Mouse (Mus musculus): ENCODE results near the gene Cggbp1. TPM values are rescaled to one million over a fixed set of nuclear protein-coding genes. Genes with fewer than 3 reads are reported as not detected.

The Cggbp1 gene
- polyA plus RNA-seq, 1 experiment from 2014 or later, result 79.1 TPM

DNA sequence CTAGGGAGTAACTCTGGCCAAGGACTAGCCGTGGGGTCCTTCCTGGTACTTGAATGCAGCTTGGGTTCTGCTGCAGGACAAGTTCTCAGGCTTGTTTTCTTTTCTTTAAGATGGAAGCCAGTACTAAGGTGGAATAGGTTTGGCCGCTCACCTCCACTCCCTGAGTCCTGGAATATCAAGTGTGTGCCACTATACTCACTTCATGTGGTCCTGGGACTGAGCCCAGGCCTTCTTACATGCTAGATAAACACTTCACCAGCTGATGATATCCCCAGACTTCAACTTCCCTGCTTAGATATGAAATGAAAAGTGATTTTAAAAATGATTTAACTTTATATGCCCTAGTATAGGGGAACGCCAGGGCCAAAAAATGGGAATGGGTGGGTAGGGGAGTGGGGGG lies 25.5 kb downstream of the Cggbp1 start:
- Histone ChIP-seq H3K4me2 (ENCODE audit: low read length) (no peak overlapping the region), H3K4me3 (ENCODE audit: low read depth, low read length) (no peak overlapping the region), H3K27ac (ENCODE audit: low read depth, low read length) (no peak overlapping the region), H3K36me3 (ENCODE audit: control insufficient read depth, insufficient read depth, low read length) (no peaks in the 10 kb centered on the region), H3K9me3 (replicated peaks; ENCODE audit: control insufficient read depth, low read length) (no peaks in the 10 kb centered on the region), H3K27me3 (replicated peaks; ENCODE audit: control insufficient read depth, insufficient read depth, low read length) (no peaks in the 10 kb centered on the region), H3K9ac (ENCODE audit: low read length) (no peak overlapping the region), H3K4me1 (ENCODE audit: control insufficient read depth, insufficient read depth, low read length) (no peaks in the 10 kb centered on the region)
- WGBS, result 91% methylated on average over 3 of the region's 3 CpGs
- ATAC-seq (no peak), DNase-seq (ENCODE audit: low spot score) (no peak)

DNA sequence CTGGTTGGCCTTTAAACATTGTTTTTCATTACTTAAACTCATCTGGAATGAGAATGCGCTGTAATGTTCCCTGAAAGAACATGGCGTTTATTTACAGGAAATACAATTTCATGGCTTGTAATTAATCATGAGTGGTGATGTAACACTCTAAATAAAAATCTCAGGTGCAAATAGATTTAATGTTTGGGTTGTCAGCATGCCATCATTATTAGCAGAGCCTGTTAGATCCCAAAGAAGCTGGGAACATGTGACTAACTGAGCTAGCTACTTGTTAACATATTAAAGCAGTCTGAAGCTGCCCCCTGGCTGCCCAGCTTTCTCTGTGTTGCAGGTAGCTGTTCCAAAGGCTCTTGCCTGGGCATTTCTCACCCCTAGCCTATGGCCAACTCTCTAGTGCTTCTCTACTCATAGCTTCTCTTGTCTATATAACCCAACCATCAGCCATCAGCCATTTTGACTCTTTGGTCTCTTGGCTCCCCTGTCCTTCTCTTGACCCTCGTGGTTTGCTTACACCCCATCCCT lies 26.9 kb downstream of the Cggbp1 start:
- whole genome bisulfite sequencing, result 91% methylated on average over 3 of the region's 3 CpGs

DNA sequence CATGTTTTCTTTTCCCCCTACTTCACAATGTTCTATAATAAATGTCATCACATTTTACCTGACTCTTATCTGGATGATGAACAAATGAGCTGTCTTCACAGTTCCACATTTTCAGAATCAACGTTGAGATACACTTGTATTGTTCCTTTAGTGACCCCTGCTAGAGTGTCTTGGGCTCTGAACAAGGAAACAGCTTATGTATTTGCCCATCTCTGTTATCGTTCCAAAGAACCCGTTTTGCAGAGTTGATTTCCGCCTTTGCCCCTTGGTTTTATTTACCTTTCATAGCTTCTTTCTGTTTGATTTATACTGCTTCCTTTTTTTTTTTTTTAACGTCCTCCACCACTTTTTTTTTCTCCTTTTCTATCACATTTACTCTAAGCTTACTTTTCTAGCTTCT lies 27.9 kb downstream of the Cggbp1 start:
- no peak overlapping the region for H3K9ac ChIP-seq (ENCODE audit: low read length)
- H3K4me1 ChIP-seq (ENCODE audit: control insufficient read depth, insufficient read depth, low read length), result no peaks in the 10 kb centered on the region
- no peak for DNase-seq (ENCODE audit: low spot score)
- H3K27me3 ChIP-seq (replicated peaks; ENCODE audit: control insufficient read depth, insufficient read depth, low read length), result no peaks in the 10 kb centered on the region
- H3K9me3 ChIP-seq (replicated peaks; ENCODE audit: control insufficient read depth, low read length), result no peaks in the 10 kb centered on the region
- no peak for ATAC-seq
- no peak overlapping the region for H3K4me3 ChIP-seq (ENCODE audit: low read depth, low read length)
- 92% methylated on average over 5 of the region's 5 CpGs for WGBS
- no peaks in the 10 kb centered on the region for H3K36me3 ChIP-seq (ENCODE audit: control insufficient read depth, insufficient read depth, low read length)
- H3K4me2 ChIP-seq (ENCODE audit: low read length), result no peak overlapping the region
- H3K27ac ChIP-seq (ENCODE audit: low read depth, low read length), result no peak overlapping the region

More for the DNA sequence above, 26.9 kb downstream of the Cggbp1 start:
- Histone ChIP-seq H3K9me3 (replicated peaks; ENCODE audit: control insufficient read depth, low read length) (no peaks in the 10 kb centered on the region), H3K27me3 (replicated peaks; ENCODE audit: control insufficient read depth, insufficient read depth, low read length) (no peaks in the 10 kb centered on the region), H3K27ac (ENCODE audit: low read depth, low read length) (no peak overlapping the region), H3K9ac (ENCODE audit: low read length) (no peak overlapping the region), H3K4me1 (ENCODE audit: control insufficient read depth, insufficient read depth, low read length) (no peaks in the 10 kb centered on the region), H3K4me2 (ENCODE audit: low read length) (no peak overlapping the region), H3K4me3 (ENCODE audit: low read depth, low read length) (no peak overlapping the region), H3K36me3 (ENCODE audit: control insufficient read depth, insufficient read depth, low read length) (no peaks in the 10 kb centered on the region)
- DNase-seq (ENCODE audit: low spot score) (no peak), ATAC-seq (no peak)

DNA sequence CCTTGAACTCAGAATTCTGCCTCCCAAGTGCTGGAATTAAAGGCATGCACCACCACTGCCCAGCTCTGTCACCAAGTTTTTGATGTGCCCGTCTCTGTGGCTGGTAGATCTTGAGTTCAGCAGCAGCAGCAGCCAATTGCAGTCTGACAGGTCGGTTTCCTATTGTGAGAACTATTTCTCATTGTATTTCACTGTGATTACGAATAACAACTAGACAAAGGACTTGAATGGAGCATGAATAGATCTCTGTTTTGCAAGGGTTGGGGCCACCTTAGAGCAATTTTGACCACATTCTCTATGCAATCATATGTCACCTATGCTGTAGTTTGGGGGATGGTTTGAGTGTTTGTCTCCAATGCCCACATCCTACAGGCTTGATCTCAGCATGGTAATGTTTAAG lies 29.2 kb downstream of the Cggbp1 start:
- Histone ChIP-seq H3K9ac (ENCODE audit: low read length) (no peak overlapping the region), H3K36me3 (ENCODE audit: control insufficient read depth, insufficient read depth, low read length) (no peaks in the 10 kb centered on the region)
- WGBS, result 54% methylated on average over 3 of the region's 3 CpGs

DNA sequence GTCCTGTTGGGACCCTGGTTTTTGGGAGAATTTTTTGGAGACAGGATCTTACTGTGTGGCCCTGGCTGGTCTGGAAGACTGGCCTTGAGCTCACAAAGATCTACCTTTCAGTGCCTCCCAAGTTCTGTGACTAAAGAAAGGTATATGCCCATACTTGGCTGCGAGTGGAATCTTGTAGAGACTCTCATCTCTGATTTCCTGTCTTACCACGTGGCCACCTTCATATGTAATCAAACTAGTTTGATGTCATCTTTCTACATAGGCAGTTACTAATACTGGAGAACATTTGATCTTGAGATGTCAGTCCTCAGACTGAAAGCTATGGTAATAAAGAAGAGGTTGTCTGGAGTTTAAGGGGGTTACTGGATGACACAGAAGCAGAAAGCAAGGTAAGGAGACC lies 29.6 kb downstream of the Cggbp1 start:
- 86% methylated on average over 2 of the region's 2 CpGs for WGBS
- ATAC-seq, result no peak
- Histone ChIP-seq H3K4me2 (ENCODE audit: low read length) (no peak overlapping the region), H3K27ac (ENCODE audit: low read depth, low read length) (no peak overlapping the region), H3K27me3 (replicated peaks; ENCODE audit: control insufficient read depth, insufficient read depth, low read length) (no peaks in the 10 kb centered on the region), H3K36me3 (ENCODE audit: control insufficient read depth, insufficient read depth, low read length) (no peaks in the 10 kb centered on the region), H3K9ac (ENCODE audit: low read length) (no peak overlapping the region), H3K9me3 (replicated peaks; ENCODE audit: control insufficient read depth, low read length) (no peaks in the 10 kb centered on the region), H3K4me3 (ENCODE audit: low read depth, low read length) (no peak overlapping the region), H3K4me1 (ENCODE audit: control insufficient read depth, insufficient read depth, low read length) (no peaks in the 10 kb centered on the region)
- no peak for DNase-seq (ENCODE audit: low spot score)

More for the DNA sequence above, 29.2 kb downstream of the Cggbp1 start:
- Histone ChIP-seq H3K4me1 (ENCODE audit: control insufficient read depth, insufficient read depth, low read length) (no peaks in the 10 kb centered on the region), H3K4me3 (ENCODE audit: low read depth, low read length) (no peak overlapping the region), H3K4me2 (ENCODE audit: low read length) (no peak overlapping the region), H3K27ac (ENCODE audit: low read depth, low read length) (no peak overlapping the region), H3K9me3 (replicated peaks; ENCODE audit: control insufficient read depth, low read length) (no peaks in the 10 kb centered on the region), H3K27me3 (replicated peaks; ENCODE audit: control insufficient read depth, insufficient read depth, low read length) (no peaks in the 10 kb centered on the region)
- no peak for ATAC-seq
- DNase-seq (ENCODE audit: low spot score), result no peak

DNA sequence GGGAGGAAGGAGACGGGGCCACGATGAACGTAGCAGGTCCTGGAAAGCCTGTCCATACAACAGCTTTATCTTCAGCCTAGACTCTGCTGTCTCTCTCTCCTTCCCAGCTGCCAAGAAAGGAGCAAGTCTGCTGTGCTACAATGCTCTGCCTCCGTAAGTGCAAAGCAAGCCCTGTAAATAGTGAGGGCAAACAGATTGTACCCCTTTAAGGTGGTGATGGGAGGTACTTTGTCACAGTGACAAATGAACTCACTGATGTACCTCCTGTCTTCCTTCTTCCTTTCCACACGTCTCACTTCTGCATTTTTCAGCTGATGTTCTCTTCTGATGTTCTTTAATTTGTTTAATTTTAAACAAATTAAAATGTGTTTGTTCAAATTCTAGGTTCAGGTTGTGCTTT lies 32.1 kb downstream of the Cggbp1 start:
- 70% methylated on average over 5 of the region's 5 CpGs for WGBS
- DNase-seq (ENCODE audit: low spot score), result no peak

DNA sequence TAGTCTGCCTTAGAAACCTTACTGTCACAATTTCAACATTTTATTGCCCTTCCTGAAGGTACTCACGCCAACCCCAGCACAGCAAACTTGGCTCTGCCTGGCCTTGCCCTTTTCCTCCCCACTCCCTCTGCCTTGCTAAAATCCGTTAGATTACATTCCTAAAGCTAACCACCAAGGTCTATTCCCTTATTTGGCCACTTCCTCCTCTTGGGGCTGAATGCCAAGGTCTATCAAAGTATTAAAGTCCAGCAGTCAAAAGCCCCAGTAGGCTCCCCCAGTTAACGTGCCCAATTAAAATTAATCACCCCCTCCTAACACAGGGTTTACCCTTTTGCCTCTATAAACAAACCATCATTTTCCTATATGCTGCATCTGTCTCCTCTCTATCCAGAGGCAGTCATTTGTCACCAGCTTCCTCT lies 32.6 kb downstream of the Cggbp1 start:
- no peak overlapping the region for H3K9ac ChIP-seq (ENCODE audit: low read length)
- no peak overlapping the region for H3K4me3 ChIP-seq (ENCODE audit: low read depth, low read length)
- H3K27me3 ChIP-seq (replicated peaks; ENCODE audit: control insufficient read depth, insufficient read depth, low read length), result no peaks in the 10 kb centered on the region
- peak; percentile 23 for DNase-seq (ENCODE audit: low spot score)
- no peaks in the 10 kb centered on the region for H3K36me3 ChIP-seq (ENCODE audit: control insufficient read depth, insufficient read depth, low read length)
- H3K4me2 ChIP-seq (ENCODE audit: low read length), result no peak overlapping the region
- H3K27ac ChIP-seq (ENCODE audit: low read depth, low read length), result no peak overlapping the region
- 0 out of 2 replicates have a peak, but pooled peaks cover 3% of the 10 kb centered on the region for H3K9me3 ChIP-seq (replicated peaks; ENCODE audit: control insufficient read depth, low read length)
- 30% methylated on average over 3 of the region's 3 CpGs for WGBS
- no peak for ATAC-seq
- no peaks in the 10 kb centered on the region for H3K4me1 ChIP-seq (ENCODE audit: control insufficient read depth, insufficient read depth, low read length)

More for the DNA sequence above, 32.1 kb downstream of the Cggbp1 start:
- Histone ChIP-seq H3K9me3 (replicated peaks; ENCODE audit: control insufficient read depth, low read length) (0 out of 2 replicates have a peak, but pooled peaks cover 2% of the 10 kb centered on the region), H3K27me3 (replicated peaks; ENCODE audit: control insufficient read depth, insufficient read depth, low read length) (no peaks in the 10 kb centered on the region), H3K36me3 (ENCODE audit: control insufficient read depth, insufficient read depth, low read length) (no peaks in the 10 kb centered on the region), H3K4me3 (ENCODE audit: low read depth, low read length) (no peak overlapping the region), H3K9ac (ENCODE audit: low read length) (no peak overlapping the region), H3K4me2 (ENCODE audit: low read length) (no peak overlapping the region), H3K4me1 (ENCODE audit: control insufficient read depth, insufficient read depth, low read length) (no peaks in the 10 kb centered on the region), H3K27ac (ENCODE audit: low read depth, low read length) (no peak overlapping the region)
- ATAC-seq, result no peak

DNA sequence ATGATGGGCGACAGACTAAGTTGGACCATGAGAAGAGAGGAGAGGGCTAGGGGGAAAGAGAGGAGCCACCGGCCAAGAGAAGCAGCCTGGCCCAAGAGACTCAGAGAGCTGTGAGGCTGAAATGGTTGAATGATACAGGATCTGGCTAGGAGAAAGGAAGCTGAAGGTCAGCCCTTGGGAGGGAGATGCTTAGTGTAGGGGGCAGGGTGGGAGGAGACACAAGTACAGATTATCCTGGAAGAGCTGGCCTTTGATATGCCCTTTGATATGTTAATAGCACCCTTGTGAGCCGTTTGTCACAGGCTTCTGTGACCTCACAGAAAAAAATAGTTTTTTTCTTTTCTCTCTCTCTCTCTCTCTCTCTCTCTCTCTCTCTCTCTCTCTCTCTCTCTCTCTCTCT lies 33.3 kb downstream of the Cggbp1 start:
- Histone ChIP-seq H3K9ac (ENCODE audit: low read length) (no peak overlapping the region), H3K27ac (ENCODE audit: low read depth, low read length) (no peak overlapping the region), H3K4me2 (ENCODE audit: low read length) (no peak overlapping the region), H3K27me3 (replicated peaks; ENCODE audit: control insufficient read depth, insufficient read depth, low read length) (no peaks in the 10 kb centered on the region), H3K9me3 (replicated peaks; ENCODE audit: control insufficient read depth, low read length) (0 out of 2 replicates have a peak, but pooled peaks cover 3% of the 10 kb centered on the region), H3K4me3 (ENCODE audit: low read depth, low read length) (no peak overlapping the region), H3K4me1 (ENCODE audit: control insufficient read depth, insufficient read depth, low read length) (no peaks in the 10 kb centered on the region), H3K36me3 (ENCODE audit: control insufficient read depth, insufficient read depth, low read length) (no peaks in the 10 kb centered on the region)
- ATAC-seq (no peak), DNase-seq (ENCODE audit: low spot score) (no peak)
- 35% methylated on average over 3 of the region's 3 CpGs for WGBS

DNA sequence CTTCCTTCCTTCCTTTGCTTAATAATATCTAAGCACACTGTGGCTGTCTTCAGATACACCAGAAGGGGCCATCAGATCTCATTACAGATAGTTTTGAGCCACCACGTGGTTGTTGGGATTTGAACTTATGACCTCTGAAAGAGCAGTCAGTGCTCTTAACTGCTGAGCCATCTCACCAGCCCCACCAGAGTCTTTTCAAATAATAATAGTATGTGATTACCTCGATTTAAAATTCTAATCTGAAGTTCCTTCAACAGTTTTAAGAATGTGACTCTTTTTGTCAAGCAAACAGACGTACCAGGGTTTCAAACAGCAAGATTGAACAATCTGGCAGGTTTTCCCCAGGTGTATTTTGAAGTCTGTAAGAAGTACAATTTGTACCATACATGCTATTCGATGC lies 33.8 kb downstream of the Cggbp1 start:
- Histone ChIP-seq H3K4me3 (ENCODE audit: low read depth, low read length) (no peak overlapping the region), H3K9ac (ENCODE audit: low read length) (no peak overlapping the region), H3K27ac (ENCODE audit: low read depth, low read length) (no peak overlapping the region), H3K27me3 (replicated peaks; ENCODE audit: control insufficient read depth, insufficient read depth, low read length) (no peaks in the 10 kb centered on the region), H3K36me3 (ENCODE audit: control insufficient read depth, insufficient read depth, low read length) (no peaks in the 10 kb centered on the region), H3K4me2 (ENCODE audit: low read length) (no peak overlapping the region), H3K4me1 (ENCODE audit: control insufficient read depth, insufficient read depth, low read length) (no peaks in the 10 kb centered on the region), H3K9me3 (replicated peaks; ENCODE audit: control insufficient read depth, low read length) (0 out of 2 replicates have a peak, but pooled peaks cover 3% of the 10 kb centered on the region)
- DNase-seq (ENCODE audit: low spot score), result no peak
- WGBS, result 50% methylated on average over 4 of the region's 4 CpGs
- ATAC-seq, result no peak
